Mouse (Mus musculus) midbrain, embryonic 13.5 days (tissue): Measurements from ENCODE around the gene Enpp3. TPM values are rescaled to one million over a fixed set of nuclear protein-coding genes. Genes with fewer than 3 reads are reported as not detected.

Source experiments
- ATAC-seq: fragments of 200-750 bp; cut with Nextera tagmentation; 2 replicates; pipeline ENCODE4 v1.8.0; 2017; ENCODE audit warnings: mild to moderate bottlenecking, moderate TSS enrichment, moderate library complexity
- H3K27ac ChIP-seq: fragments of 300-500 bp; sonication (generic); 2 replicates; pipeline ENCODE4 v1.5.1; 2015; ENCODE audit warnings: inconsistent platforms, mild to moderate bottlenecking, moderate library complexity
- H3K27me3 ChIP-seq: fragments of 300-500 bp; sonication (generic); 2 replicates; pipeline ENCODE4 v1.6.1; 2015; ENCODE audit warnings: mild to moderate bottlenecking, inconsistent platforms
- H3K36me3 ChIP-seq: fragments of 300-500 bp; sonication (generic); 2 replicates; pipeline ENCODE4 v1.6.1; 2015; ENCODE audit warnings: mild to moderate bottlenecking, inconsistent platforms
- H3K4me1 ChIP-seq: fragments of 300-500 bp; sonication (generic); replicated peaks from 2 replicates; pipeline ENCODE4 v1.6.1; 2015; ENCODE audit warnings: inconsistent platforms
- H3K4me2 ChIP-seq: fragments of 300-500 bp; sonication (generic); replicated peaks from 2 replicates; pipeline ENCODE4 v1.6.1; 2015; ENCODE audit warnings: moderate library complexity, mild to moderate bottlenecking, inconsistent platforms
- H3K4me3 ChIP-seq: fragments of 300-500 bp; sonication (generic); replicated peaks from 2 replicates; pipeline ENCODE4 v1.5.1; 2015; ENCODE audit warnings: mild to moderate bottlenecking, inconsistent platforms
- H3K9ac ChIP-seq: fragments of 300-500 bp; sonication (generic); replicated peaks from 2 replicates; pipeline ENCODE4 v1.6.1; 2015; ENCODE audit warnings: mild to moderate bottlenecking, inconsistent platforms
- H3K9me3 ChIP-seq: fragments of 300-500 bp; sonication (generic); 2 replicates; pipeline ENCODE4 v1.6.1; 2016; ENCODE audit warnings: mild to moderate bottlenecking, inconsistent platforms
- WGBS: fragments of 180-500 bp; shearing (Covaris S2); methylation state at CpG from one replicate; pipeline ENCODE4 v1.1.7; 2015; 5-methylcytosine and 5-hydroxymethylcytosine counted together
- polyA plus RNA-seq: library from polyadenylated mRNA; unstranded; fragments of >200 nt; fragmentation: Nextera tagmentation; extraction: Ambion mirVana; gene quantifications from 2 replicates; pipeline ENCODE4 v1.2.1, GENCODE M21; 2015

The Enpp3 gene
- polyA plus RNA-seq, 1 experiment from 2014 or later: 4.0 TPM

- H3K4me2 ChIP-seq: peak overlapping the region; percentile 40
Observed at GRCm38 (mm10) chr10:24754251-24754835, 88.3 kb downstream of the Enpp3 start.

GRCm38 (mm10) chr10:24753536-24754250, 88.9 kb downstream of the Enpp3 start:
- Histone ChIP-seq H3K4me1 (peaks cover 10% of the 10 kb centered on the region; the same call in 1 of the 2 replicates), H3K27ac (no peak overlapping the region), H3K27me3 (no peaks in the 10 kb centered on the region), H3K9me3 (no peaks in the 10 kb centered on the region), H3K4me3 (no peak overlapping the region), H3K36me3 (no peaks in the 10 kb centered on the region), H3K4me2 (peak overlapping the region; percentile 40; the same call in 1 of the 2 replicates), H3K9ac (no peak overlapping the region)
- WGBS: 81% methylated on average over 16 of the region's 16 CpGs
- ATAC-seq: no peak

More at GRCm38 (mm10) chr10:24754251-24754835, 88.3 kb downstream of the Enpp3 start:
- ATAC-seq: no peak
- peak overlapping the region; percentile 27 for H3K4me3 ChIP-seq
- no peak overlapping the region for H3K9ac ChIP-seq
- peaks cover 10% of the 10 kb centered on the region; the same call in 1 of the 2 replicates for H3K4me1 ChIP-seq
- WGBS: 54% methylated on average over 11 of the region's 11 CpGs
- H3K27me3 ChIP-seq: no peaks in the 10 kb centered on the region
- H3K9me3 ChIP-seq: no peaks in the 10 kb centered on the region
- no peaks in the 10 kb centered on the region for H3K36me3 ChIP-seq
- no peak overlapping the region for H3K27ac ChIP-seq

- Histone ChIP-seq H3K36me3 (no peaks in the 10 kb centered on the region), H3K4me3 (no peak overlapping the region), H3K9me3 (no peaks in the 10 kb centered on the region), H3K4me2 (no peak overlapping the region), H3K27ac (no peak overlapping the region), H3K4me1 (no peaks in the 10 kb centered on the region), H3K9ac (no peak overlapping the region), H3K27me3 (no peaks in the 10 kb centered on the region)
- 82% methylated on average over 12 of the region's 13 CpGs for WGBS
- ATAC-seq: no peak
Observed at GRCm38 (mm10) chr10:24742950-24743487, 99.6 kb downstream of the Enpp3 start.

- Histone ChIP-seq H3K9me3 (no peaks in the 10 kb centered on the region), H3K36me3 (no peaks in the 10 kb centered on the region), H3K9ac (no peak overlapping the region), H3K27me3 (no peaks in the 10 kb centered on the region), H3K4me3 (no peak overlapping the region), H3K27ac (no peak overlapping the region), H3K4me1 (no peaks in the 10 kb centered on the region), H3K4me2 (no peak overlapping the region)
- 75% methylated on average over 7 of the region's 7 CpGs for WGBS
- ATAC-seq: no peak
Observed at GRCm38 (mm10) chr10:24741229-24742198, 101.1 kb downstream of the Enpp3 start.

- Histone ChIP-seq H3K4me1 (no peaks in the 10 kb centered on the region), H3K9ac (no peak overlapping the region), H3K9me3 (no peaks in the 10 kb centered on the region), H3K4me3 (no peak overlapping the region), H3K27ac (no peak overlapping the region), H3K27me3 (no peaks in the 10 kb centered on the region), H3K4me2 (no peak overlapping the region), H3K36me3 (no peaks in the 10 kb centered on the region)
- WGBS: 92% methylated on average over 2 of the region's 2 CpGs
- no peak for ATAC-seq
Observed at GRCm38 (mm10) chr10:24739171-24739570, 103.5 kb downstream of the Enpp3 start.

- no peak overlapping the region for H3K9ac ChIP-seq
- H3K4me2 ChIP-seq: no peak overlapping the region
- H3K36me3 ChIP-seq: no peaks in the 10 kb centered on the region
- no peak overlapping the region for H3K4me3 ChIP-seq
- no peaks in the 10 kb centered on the region for H3K9me3 ChIP-seq
- WGBS: 86% methylated on average over 2 of the region's 2 CpGs
- no peak for ATAC-seq
- no peaks in the 10 kb centered on the region for H3K4me1 ChIP-seq
- no peak overlapping the region for H3K27ac ChIP-seq
- no peaks in the 10 kb centered on the region for H3K27me3 ChIP-seq
Observed at GRCm38 (mm10) chr10:24738456-24738855, 104.2 kb downstream of the Enpp3 start.

- 91% methylated on average over 5 of the region's 5 CpGs for WGBS
- no peak for ATAC-seq
Observed at GRCm38 (mm10) chr10:24735027-24735777, 107.4 kb downstream of the Enpp3 start.

DNA sequence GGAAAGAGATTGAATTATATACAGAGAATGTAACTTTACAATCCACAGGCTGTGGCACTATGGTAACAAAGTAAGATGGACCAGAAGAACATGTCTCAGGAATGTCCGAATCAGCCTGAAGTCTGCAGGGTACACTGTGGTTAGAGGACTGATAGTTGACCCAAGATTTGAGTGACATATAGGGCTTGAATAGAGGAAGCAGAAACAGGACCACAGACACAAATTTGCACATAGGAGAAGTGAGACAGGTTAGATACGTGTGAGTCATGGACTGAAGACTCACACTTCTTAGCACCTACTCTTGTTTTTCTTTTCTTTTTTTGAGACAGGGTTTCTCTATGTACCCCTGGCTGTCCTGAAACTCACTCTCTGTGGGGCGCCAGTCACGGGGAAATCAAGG, 115.1 kb downstream of the Enpp3 start:
- Histone ChIP-seq H3K4me2 (no peak overlapping the region), H3K4me1 (peaks cover 4% of the 10 kb centered on the region; the same call in 1 of the 2 replicates), H3K9ac (no peak overlapping the region), H3K9me3 (no peaks in the 10 kb centered on the region), H3K4me3 (no peak overlapping the region), H3K27me3 (no peaks in the 10 kb centered on the region), H3K36me3 (no peaks in the 10 kb centered on the region), H3K27ac (no peak overlapping the region)
- 92% methylated on average over 4 of the region's 4 CpGs for WGBS
- no peak for ATAC-seq

More at GRCm38 (mm10) chr10:24735027-24735777, 107.4 kb downstream of the Enpp3 start:
- Histone ChIP-seq H3K27me3 (no peaks in the 10 kb centered on the region), H3K36me3 (no peaks in the 10 kb centered on the region), H3K9me3 (no peaks in the 10 kb centered on the region), H3K27ac (no peak overlapping the region), H3K4me2 (no peak overlapping the region), H3K4me3 (no peak overlapping the region), H3K4me1 (peaks cover 4% of the 10 kb centered on the region; the same call in 1 of the 2 replicates), H3K9ac (no peak overlapping the region)

- H3K4me3 ChIP-seq: no peak overlapping the region
- H3K9ac ChIP-seq: no peak overlapping the region
- H3K27ac ChIP-seq: no peak overlapping the region
- no peaks in the 10 kb centered on the region for H3K9me3 ChIP-seq
- WGBS: 90% methylated on average over 2 of the region's 2 CpGs
- H3K4me1 ChIP-seq: no peaks in the 10 kb centered on the region
- no peaks in the 10 kb centered on the region for H3K27me3 ChIP-seq
- H3K4me2 ChIP-seq: no peak overlapping the region
- ATAC-seq: no peak
- H3K36me3 ChIP-seq: no peaks in the 10 kb centered on the region
Observed at GRCm38 (mm10) chr10:24725197-24725596, 117.4 kb downstream of the Enpp3 start.
